Mouse (Mus musculus) left cerebral cortex, adult 8-10 months (tissue): ENCODE data around the gene Ms4a5. TPM values are rescaled to one million over a fixed set of nuclear protein-coding genes. Genes with fewer than 3 reads are reported as not detected.

Source experiments
- DNase-seq, 2 experiments: peaks; one replicate each; pipeline ENCODE4 v3.0.0; 2022; ENCODE audit warnings: low spot score in 2 of 2
- total RNA-seq, 4 experiments: library from RNA; stranded (reverse); gene quantifications; 2 replicates each; pipeline ENCODE4 v1.2.4; 2022

Gene Ms4a5
- total RNA-seq, 4 experiments from 2014 or later, result not detected

GRCm38 (mm10) chr19:11232348-11232747, 51.3 kb downstream of the Ms4a5 start, which contains the start of gene Ms4a12:
Gene Ms4a12 (minus strand): TSS chr19:11232448.
- no peak for DNase-seq

Other genes starting within 250 kb of the Ms4a5 start
- gene Ms4a8a, start 202.8 kb downstream of the Ms4a5 start, total RNA-seq, result under 1 TPM in 1 of 4 experiments, not detected in 3; 0.46 TPM
- not detected for gene 1700017D01Rik, start 153.0 kb downstream of the Ms4a5 start, total RNA-seq
- not detected for gene 1700025F22Rik, start 118.6 kb downstream of the Ms4a5 start, total RNA-seq
- not detected for gene Ms4a13, start 87.1 kb downstream of the Ms4a5 start, total RNA-seq
- gene Ms4a12, start 51.4 kb downstream of the Ms4a5 start, total RNA-seq, result not detected
- not detected for gene Ms4a1, start 17.6 kb downstream of the Ms4a5 start, total RNA-seq
- under 1 TPM in 1 of 4 experiments, not detected in 3; 0.11 TPM for gene Ms4a14, start 30.6 kb upstream of the Ms4a5 start, total RNA-seq
- 1 to 10 TPM in 1 of 4 experiments, not detected in 3; 1.6 TPM for gene Ms4a7, start 52.3 kb upstream of the Ms4a5 start, total RNA-seq
- gene Ms4a4a, start 91.7 kb upstream of the Ms4a5 start, total RNA-seq, result 1 to 10 TPM in 1 of 4 experiments, under 1 TPM in 1, not detected in 2; 0.68 to 1.6 TPM
- gene Ms4a4c, start 120.9 kb upstream of the Ms4a5 start, total RNA-seq, result under 1 TPM in 1 of 4 experiments, not detected in 3; 0.53 TPM
- 1 to 10 TPM in 1 of 4 experiments, not detected in 3; 1.4 TPM for gene Ms4a4b, start 159.7 kb upstream of the Ms4a5 start, total RNA-seq
- 1 to 10 TPM in 3 of 4 experiments, under 1 TPM in 1; 0.78 to 2.2 (median 1.3) TPM for gene Ms4a6c, start 185.5 kb upstream of the Ms4a5 start, total RNA-seq
- gene Gm8369, start 202.1 kb upstream of the Ms4a5 start, total RNA-seq, result 1 to 10 TPM in 1 of 4 experiments, under 1 TPM in 3; 0.28 to 1.3 (median 0.65) TPM
- gene Ms4a6b, start 232.6 kb upstream of the Ms4a5 start, total RNA-seq, result 1 to 10 TPM in 2 of 4 experiments, under 1 TPM in 2; 0.57 to 3.3 (median 1.3) TPM